Mouse (Mus musculus) lung, postnatal 0 days (tissue): ENCODE measurements at regions not wholly inside any gene's neighbourhood (a gene's known extent, or its start where the extent isn't known, plus 50 kb on each side); places are given as distances from the start of the nearest gene placed in this dataset.

Experiments used
- ATAC-seq: fragments of 200-750 bp; cut with Nextera tagmentation; 2 replicates; pipeline ENCODE4 v1.8.0; 2017; ENCODE audit warnings: moderate library complexity
- DNase-seq: peaks from one replicate; pipeline ENCODE4 v3.0.0-alpha.2; 2016; ENCODE audit warnings: low spot score
- H3K27ac ChIP-seq: fragments of 300-500 bp; sonication (generic); 2 replicates; pipeline ENCODE4 v1.5.1; 2014; ENCODE audit warnings: antibody characterized with exemption, mild to moderate bottlenecking, low read length, mixed read lengths
- H3K27me3 ChIP-seq: fragments of 300-500 bp; sonication (generic); replicated peaks from 2 replicates; pipeline ENCODE4 v1.6.1; 2014; ENCODE audit warnings: low read length, mixed read lengths; ENCODE audit not compliant: insufficient read depth
- H3K36me3 ChIP-seq: fragments of 300-500 bp; sonication (generic); 2 replicates; pipeline ENCODE4 v1.6.1; 2014; ENCODE audit warnings: low read length, mixed read lengths; ENCODE audit not compliant: insufficient read depth
- H3K4me1 ChIP-seq: fragments of 300-500 bp; sonication (generic); 2 replicates; pipeline ENCODE4 v1.6.1; 2014; ENCODE audit warnings: antibody characterized with exemption, low read depth, low read length, mixed read lengths; ENCODE audit not compliant: insufficient read depth
- H3K4me2 ChIP-seq: fragments of 300-500 bp; sonication (generic); replicated peaks from 2 replicates; pipeline ENCODE4 v1.6.1; 2014; ENCODE audit warnings: low read depth, mild to moderate bottlenecking, low read length, moderate library complexity, mixed read lengths
- H3K4me3 ChIP-seq: fragments of 300-500 bp; sonication (generic); 2 replicates; pipeline ENCODE4 v1.5.1; 2014; ENCODE audit warnings: low read depth, low read length
- H3K9ac ChIP-seq: fragments of 300-500 bp; sonication (generic); replicated peaks from 2 replicates; pipeline ENCODE4 v1.6.1; 2014; ENCODE audit warnings: low read depth, mild to moderate bottlenecking
- H3K9me3 ChIP-seq: fragments of 300-500 bp; sonication (generic); 2 replicates; pipeline ENCODE4 v1.6.1; 2016; ENCODE audit warnings: low read length, mixed read lengths
- CTCF ChIP-seq: IDR thresholded peaks from 2 replicates; pipeline ENCODE4 v1.5.1; 2016; ENCODE audit warnings: antibody characterized with exemption, mild to moderate bottlenecking
- EP300 ChIP-seq: IDR thresholded peaks from 2 replicates; pipeline ENCODE4 v1.6.1; 2016; ENCODE audit warnings: antibody characterized with exemption, mild to moderate bottlenecking, control low read depth
- WGBS: fragments of 180-500 bp; shearing (Covaris S2); extraction: QIAGEN DNeasy Blood & Tissue Kit; methylation state at CpG from one replicate; pipeline ENCODE4 v1.1.7; 2014; 5-methylcytosine and 5-hydroxymethylcytosine counted together

DNA sequence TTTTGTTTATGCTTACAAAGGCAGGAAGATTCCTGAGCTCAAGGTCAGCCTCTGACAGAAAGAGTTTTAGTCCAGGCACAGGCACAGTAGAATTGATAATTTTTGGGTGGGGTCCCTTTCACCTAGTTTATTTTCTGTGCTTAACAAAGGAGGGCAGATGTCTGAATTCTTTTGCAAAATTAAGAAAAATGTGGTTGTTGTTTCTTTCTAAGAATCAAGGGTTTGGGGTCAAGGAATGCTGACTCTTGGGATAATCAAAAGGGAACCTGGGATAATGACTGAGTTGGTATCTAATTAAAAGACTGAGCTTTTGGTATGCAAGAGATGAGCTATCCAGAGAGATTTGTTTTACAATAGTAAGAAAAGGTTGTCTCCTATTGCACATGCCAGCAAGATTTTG lies 143.9 kb downstream of the Tmem161b start:
- DNase-seq (no peak), ATAC-seq (no peak)
- no peaks in the 10 kb centered on the region for H3K4me1 ChIP-seq
- H3K4me3 ChIP-seq = no peak overlapping the region
- H3K36me3 ChIP-seq = no peaks in the 10 kb centered on the region
- H3K4me2 ChIP-seq = no peak overlapping the region
- H3K9me3 ChIP-seq = no peaks in the 10 kb centered on the region
- H3K27ac ChIP-seq = no peak overlapping the region
- no peaks in the 10 kb centered on the region for H3K27me3 ChIP-seq
- H3K9ac ChIP-seq = no peak overlapping the region
- no peak for TF ChIP-seq CTCF
- TF ChIP-seq EP300 = no peak

DNA sequence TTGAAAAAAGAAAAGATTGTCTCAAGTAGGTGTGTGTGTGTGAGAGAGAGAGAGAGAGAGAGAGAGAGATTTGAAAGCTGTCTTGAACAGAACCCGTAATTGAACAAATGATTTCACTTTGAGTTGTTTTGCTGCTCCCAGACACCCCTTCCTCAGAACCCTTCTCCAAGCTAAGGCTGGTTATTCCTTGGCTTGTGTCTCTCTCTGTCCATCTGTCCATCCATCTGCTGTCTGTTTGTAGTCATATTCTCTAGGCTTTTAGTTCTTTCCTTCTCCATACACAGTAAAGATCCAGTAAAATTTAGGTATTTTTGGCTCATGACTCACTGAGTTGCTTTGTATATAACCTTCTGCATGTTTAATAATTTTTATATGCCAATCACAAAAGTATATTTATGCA lies 144.7 kb downstream of the Tmem161b start:
- no peaks in the 10 kb centered on the region for H3K36me3 ChIP-seq
- no peak overlapping the region for H3K27ac ChIP-seq
- no peak for DNase-seq
- no peak for TF ChIP-seq EP300
- no peak for TF ChIP-seq CTCF
- no peak overlapping the region for H3K4me3 ChIP-seq
- no peak overlapping the region for H3K9ac ChIP-seq
- ATAC-seq = no peak
- no peaks in the 10 kb centered on the region for H3K9me3 ChIP-seq
- H3K4me1 ChIP-seq = no peaks in the 10 kb centered on the region
- no peak overlapping the region for H3K4me2 ChIP-seq
- H3K27me3 ChIP-seq = no peaks in the 10 kb centered on the region
- 92% methylated on average over 1 of the region's 1 CpGs for WGBS

DNA sequence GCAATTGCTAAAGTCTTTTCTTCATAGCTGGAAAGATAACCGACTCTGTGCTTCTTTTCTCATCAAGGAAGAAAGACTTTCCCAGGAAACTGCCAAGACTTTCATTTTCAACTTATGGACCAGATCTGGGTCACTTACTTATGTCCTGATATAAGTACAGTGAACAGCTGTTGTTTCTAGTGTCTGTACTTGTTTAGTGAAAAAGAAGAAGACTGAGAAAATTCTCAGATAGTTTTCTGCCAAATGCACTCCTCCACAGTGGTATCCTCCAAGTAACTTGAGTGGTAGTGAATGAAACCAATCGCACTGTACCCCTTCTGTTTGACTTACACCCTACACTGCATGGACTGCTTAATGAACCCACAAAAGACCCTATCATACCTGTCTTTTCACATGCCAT lies 146.1 kb downstream of the Tmem161b start:
- WGBS = 64% methylated on average over 2 of the region's 2 CpGs

DNA sequence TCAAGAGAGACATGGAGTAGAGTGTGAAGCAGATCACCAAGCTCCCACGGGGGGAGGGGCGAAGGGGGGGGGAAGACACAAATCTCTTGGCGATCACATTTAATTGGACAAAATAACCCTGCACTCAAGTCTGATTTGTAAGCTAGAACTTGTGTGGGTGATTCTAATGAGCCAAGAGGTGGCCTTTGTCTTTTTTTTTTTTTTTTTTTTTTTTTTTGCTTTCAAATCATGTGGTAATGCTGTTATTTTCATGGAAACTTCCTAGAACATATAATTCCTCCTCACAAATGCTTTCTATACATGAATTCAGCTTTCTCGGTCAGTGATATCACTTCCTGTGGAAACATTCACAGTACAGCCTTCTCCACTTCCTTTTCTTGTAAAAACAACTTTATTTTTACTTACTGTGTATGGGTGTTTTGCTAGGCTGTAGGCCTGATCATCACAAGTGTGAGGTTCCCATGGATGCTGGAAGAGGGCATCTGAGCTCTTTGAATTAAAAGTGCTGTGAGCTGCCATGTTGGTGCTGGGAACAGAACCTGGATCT lies 152.7 kb downstream of the Tmem161b start:
- Histone ChIP-seq H3K9me3 (no peaks in the 10 kb centered on the region), H3K9ac (no peak overlapping the region), H3K4me2 (no peak overlapping the region), H3K27ac (no peak overlapping the region), H3K4me1 (no peaks in the 10 kb centered on the region), H3K4me3 (no peak overlapping the region), H3K27me3 (no peaks in the 10 kb centered on the region), H3K36me3 (no peaks in the 10 kb centered on the region)
- WGBS = 90% methylated on average over 4 of the region's 4 CpGs
- ATAC-seq (no peak), DNase-seq (no peak)
- TF ChIP-seq CTCF (no peak), EP300 (no peak)

More for the DNA sequence above, 146.1 kb downstream of the Tmem161b start:
- ATAC-seq (no peak), DNase-seq (peak; percentile 36)
- Histone ChIP-seq H3K9ac (no peak overlapping the region), H3K4me2 (no peak overlapping the region), H3K27me3 (no peaks in the 10 kb centered on the region), H3K9me3 (no peaks in the 10 kb centered on the region), H3K4me1 (no peaks in the 10 kb centered on the region), H3K27ac (no peak overlapping the region), H3K4me3 (no peak overlapping the region), H3K36me3 (no peaks in the 10 kb centered on the region)
- TF ChIP-seq EP300 (no peak), CTCF (no peak)

DNA sequence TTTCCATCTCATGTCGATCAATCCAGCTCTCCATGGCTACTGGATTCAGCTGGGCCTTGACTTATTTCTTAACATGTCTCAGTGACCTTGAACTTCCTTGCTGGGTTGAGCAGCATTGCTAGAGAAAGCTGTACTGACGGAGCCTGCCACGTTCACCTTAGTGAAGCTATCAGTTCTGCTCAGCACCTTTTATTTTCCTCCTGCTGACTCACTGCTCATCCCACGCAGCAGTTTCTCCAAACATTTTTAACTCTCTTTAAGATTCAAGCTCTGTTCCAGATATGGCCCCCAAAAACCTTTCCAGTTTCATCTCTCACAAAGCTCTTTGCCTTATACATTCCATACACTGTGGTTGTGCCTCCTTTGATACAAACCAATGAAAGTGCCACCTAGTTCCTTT lies 153.8 kb downstream of the Tmem161b start:
- Histone ChIP-seq H3K27me3 (no peaks in the 10 kb centered on the region), H3K4me2 (no peak overlapping the region), H3K36me3 (no peaks in the 10 kb centered on the region), H3K4me1 (no peaks in the 10 kb centered on the region), H3K9me3 (no peaks in the 10 kb centered on the region), H3K9ac (no peak overlapping the region), H3K27ac (no peak overlapping the region), H3K4me3 (no peak overlapping the region)
- 84% methylated on average over 4 of the region's 4 CpGs for WGBS
- DNase-seq (no peak), ATAC-seq (no peak)
- TF ChIP-seq CTCF (no peak), EP300 (no peak)

DNA sequence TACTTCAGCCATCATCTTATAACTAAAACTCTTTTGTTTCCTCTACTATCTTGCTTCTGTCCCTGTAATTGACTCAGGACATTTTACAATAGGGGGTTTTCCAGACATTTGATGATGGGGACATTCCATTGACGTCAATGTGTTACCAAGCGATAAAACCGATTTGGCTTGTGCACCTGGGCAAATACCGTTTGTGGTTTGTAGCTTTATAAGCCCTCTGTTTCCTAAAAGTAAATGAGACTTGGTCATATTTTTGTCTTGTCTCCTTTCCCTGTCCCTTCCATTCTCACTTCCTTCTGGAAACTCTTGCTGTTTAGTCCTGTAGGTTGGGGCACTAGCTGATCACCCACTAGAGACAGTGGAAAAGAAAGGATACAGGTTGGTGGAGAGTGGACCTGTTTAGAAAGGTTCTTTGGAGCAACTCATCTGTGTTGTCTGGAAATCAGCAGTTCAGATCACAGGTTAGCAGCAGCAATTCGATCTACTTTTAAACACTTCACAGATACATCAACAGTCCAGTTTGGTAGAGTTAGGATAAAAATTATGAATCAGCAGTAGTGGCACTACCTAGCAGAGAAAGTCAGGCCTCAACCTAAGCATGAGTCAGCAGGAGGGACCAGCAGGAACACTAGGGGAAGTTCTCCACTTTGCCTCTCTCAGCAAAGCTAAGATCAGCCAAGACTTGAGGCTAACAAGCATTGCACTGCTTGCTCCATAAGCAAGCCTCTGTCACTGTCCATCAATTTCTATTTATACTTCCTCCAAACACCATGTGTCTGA lies 156.6 kb downstream of the Tmem161b start:
- DNase-seq (no peak), ATAC-seq (no peak)
- H3K4me3 ChIP-seq = no peak overlapping the region
- no peak overlapping the region for H3K27ac ChIP-seq
- H3K9me3 ChIP-seq = no peaks in the 10 kb centered on the region
- no peaks in the 10 kb centered on the region for H3K4me1 ChIP-seq
- TF ChIP-seq CTCF = no peak
- no peak for TF ChIP-seq EP300
- 86% methylated on average over 5 of the region's 5 CpGs for WGBS
- no peaks in the 10 kb centered on the region for H3K27me3 ChIP-seq
- no peaks in the 10 kb centered on the region for H3K36me3 ChIP-seq
- no peak overlapping the region for H3K9ac ChIP-seq
- no peak overlapping the region for H3K4me2 ChIP-seq
